Comparison of ENCODE assay signal across 8 mouse cellular contexts in genomic region chr5:67815572-67816325, GRCm38 (mm10). TPM values are rescaled to one million over a fixed set of nuclear protein-coding genes. Genes with fewer than 3 reads are reported as not detected.
DNase-seq lines count a peak whose midpoint lies in the region; ATAC-seq and TF ChIP-seq lines count a peak whose summit lies in the region.

No protein-coding gene starts in this region.

- H3K27me3 ChIP-seq in hindbrain, embryonic 11.5 days (ENCODE audit: control insufficient read depth, insufficient read depth, low read length): no peaks in the 10 kb centered on the region
- no peaks in the 10 kb centered on the region for H3K27me3 ChIP-seq in hindbrain, postnatal 0 days (ENCODE audit: insufficient read depth, low read length)
- no peaks in the 10 kb centered on the region for H3K27me3 ChIP-seq in MEL (ENCODE audit: control insufficient read depth in 1 of 2, insufficient read depth in 2 of 2, low read length in 2 of 2)
- H3K27me3 ChIP-seq in spleen, adult 2 months (ENCODE audit: control insufficient read depth, insufficient read depth, low read length): no peaks in the 10 kb centered on the region

- no peak for TF ChIP-seq RAD21 in MEL (IDR thresholded peaks at IDR 0.05; ENCODE audit: low read depth, low read length)

- TF ChIP-seq CTCF in hindbrain, postnatal 0 days (IDR thresholded peaks at IDR 0.05; ENCODE audit: low read depth): no peak
- no peak for TF ChIP-seq CTCF in MEL (IDR thresholded peaks at IDR 0.05 in 2 of 3, conservative IDR thresholded peaks at IDR 0.05 in 1 of 3; ENCODE audit: control insufficient read depth in 1 of 3, insufficient read depth in 1 of 3, low read depth in 2 of 3, low read length in 3 of 3, poor library complexity in 1 of 3, severe bottlenecking in 1 of 3)
- no peak for TF ChIP-seq CTCF in spleen, adult 2 months (IDR thresholded peaks at IDR 0.05; ENCODE audit: extremely low read depth, insufficient read depth, insufficient read length, insufficient replicate concordance)

- no peak overlapping the region for H3K9ac ChIP-seq in hindbrain, embryonic 11.5 days (ENCODE audit: low read depth, low read length)
- no peak overlapping the region for H3K9ac ChIP-seq in hindbrain, postnatal 0 days (replicated peaks; ENCODE audit: low read length)
- peak overlapping the region; percentile 82 for H3K9ac ChIP-seq in MEL (ENCODE audit: control insufficient read depth, low read depth, low read length, poor library complexity, severe bottlenecking)

- H3K9me3 ChIP-seq in hindbrain, embryonic 11.5 days (ENCODE audit: control insufficient read depth, low read length): no peaks in the 10 kb centered on the region
- no peaks in the 10 kb centered on the region for H3K9me3 ChIP-seq in hindbrain, postnatal 0 days (ENCODE audit: low read length)
- H3K9me3 ChIP-seq in MEL (replicated peaks; ENCODE audit: insufficient read depth, low read length): no peaks in the 10 kb centered on the region

- H3K27ac ChIP-seq in hindbrain, embryonic 11.5 days (ENCODE audit: low read depth, low read length): no peak overlapping the region
- no peak overlapping the region for H3K27ac ChIP-seq in hindbrain, postnatal 0 days
- H3K27ac ChIP-seq in MEL (ENCODE audit: control insufficient read depth, low read depth, low read length): peak overlapping the region; percentile 99
- peak overlapping the region; percentile 26; the same call in 1 of the 2 replicates for H3K27ac ChIP-seq in spleen, adult 2 months (ENCODE audit: insufficient read depth, low read length)

- H3K36me3 ChIP-seq in hindbrain, embryonic 11.5 days (ENCODE audit: control insufficient read depth, insufficient read depth, low read length): no peaks in the 10 kb centered on the region
- H3K36me3 ChIP-seq in hindbrain, postnatal 0 days (ENCODE audit: insufficient read depth, low read length): no peaks in the 10 kb centered on the region
- peaks cover 8 to 31% of the 10 kb centered on the region in 2 experiments for H3K36me3 ChIP-seq in MEL (ENCODE audit: control insufficient read depth in 1 of 2, insufficient read depth in 2 of 2, low read length in 2 of 2)
- H3K36me3 ChIP-seq in spleen, adult 2 months (ENCODE audit: control insufficient read depth, insufficient read depth, low read length): peaks cover 7% of the 10 kb centered on the region

- peak; percentile 48 to 75; a peak in 3 of 4 replicates for TF ChIP-seq EP300 in MEL (IDR thresholded peaks at IDR 0.05; ENCODE audit: low read depth in 1 of 2, low read length in 2 of 2)

- H3K4me2 ChIP-seq in hindbrain, embryonic 11.5 days (replicated peaks; ENCODE audit: low read depth, low read length): no peak overlapping the region
- H3K4me2 ChIP-seq in hindbrain, postnatal 0 days (ENCODE audit: low read depth, low read length): no peak overlapping the region

- peaks cover 4% of the 10 kb centered on the region for H3K79me2 ChIP-seq in MEL (ENCODE audit: control insufficient read depth, insufficient read depth, low read length, poor library complexity)

- H3K4me1 ChIP-seq in hindbrain, embryonic 11.5 days (replicated peaks; ENCODE audit: control insufficient read depth, insufficient read depth, low read length): no peaks in the 10 kb centered on the region
- H3K4me1 ChIP-seq in hindbrain, postnatal 0 days (ENCODE audit: insufficient read depth, low read length): 0 out of 2 replicates have a peak, but pooled peaks cover 6% of the 10 kb centered on the region
- peaks cover 4 to 10% of the 10 kb centered on the region in 2 experiments; a peak in 3 of 4 replicates for H3K4me1 ChIP-seq in MEL (ENCODE audit: control insufficient read depth in 1 of 2, insufficient read depth in 2 of 2, low read length in 2 of 2)
- peaks cover under 1% of the 10 kb centered on the region; the same call in 1 of the 2 replicates for H3K4me1 ChIP-seq in spleen, adult 2 months (ENCODE audit: control insufficient read depth, insufficient read depth, insufficient read length)

- H3K4me3 ChIP-seq in hindbrain, embryonic 11.5 days (ENCODE audit: low read depth, low read length): no peak overlapping the region
- no peak overlapping the region for H3K4me3 ChIP-seq in hindbrain, postnatal 0 days (ENCODE audit: low read length)
- peak overlapping the region; percentile 61 to 64 for H3K4me3 ChIP-seq in MEL (ENCODE audit: control insufficient read depth in 1 of 2, insufficient read depth in 1 of 2, low read depth in 2 of 2, low read length in 2 of 2)
- peak overlapping the region; percentile 11; the same call in 1 of the 2 replicates for H3K4me3 ChIP-seq in spleen, adult 2 months (ENCODE audit: extremely low read depth, insufficient read depth, insufficient read length)

- DNase-seq in hindbrain, embryonic 11.5 days (ENCODE audit: low spot score): no peak
- no peak for DNase-seq in hindbrain, postnatal 0 days (ENCODE audit: low spot score)
- DNase-seq in MEL (ENCODE audit: low read depth, low spot score) (peak; percentile 88), liver (peak; percentile 84)
- peak; percentile 24 for DNase-seq in embryo, embryonic 10 days (ENCODE audit: low spot score)
- no peak for DNase-seq in spleen, adult 2 months (ENCODE audit: low read depth in 1 of 2, low spot score in 2 of 2)
- DNase-seq in adrenal gland, adult 18-20 months (ENCODE audit: low spot score in 2 of 2): no peak
- no peak for DNase-seq in adrenal gland, postnatal 14 days

- peak; percentile 56; the same call in 1 of the 2 replicates for ATAC-seq in hindbrain, embryonic 11.5 days (ENCODE audit: low FRiP score)
- ATAC-seq in hindbrain, postnatal 0 days: no peak

- TF ChIP-seq POLR2A in MEL (IDR thresholded peaks at IDR 0.05; ENCODE audit: control insufficient read depth in 1 of 2, insufficient read depth in 1 of 2, low read depth in 1 of 2, low read length in 2 of 2, poor library complexity in 1 of 2): peak in 1 of 2 experiments; percentile 60; a peak in 2 of 4 replicates
- no peak for TF ChIP-seq POLR2A in spleen, adult 2 months (IDR thresholded peaks at IDR 0.05; ENCODE audit: low read depth, low read length)

- 63% methylated on average over 16 of the region's 16 CpGs for WGBS in hindbrain, embryonic 11.5 days
- WGBS in hindbrain, postnatal 0 days: 62% methylated on average over 16 of the region's 16 CpGs
- 71% methylated on average over 16 of the region's 16 CpGs for WGBS in spleen, adult 2 months

TF ChIP-seq in MEL, 35 proteins besides CTCF, POLR2A, EP300 and RAD21 (continues in another document):
- TF ChIP-seq GATA1 (IDR thresholded peaks at IDR 0.05; ENCODE audit: low read depth, low read length) (peak; percentile 83), CHD2 (IDR thresholded peaks at IDR 0.05; ENCODE audit: low read length) (no peak), BHLHE40 (IDR thresholded peaks at IDR 0.05; ENCODE audit: borderline replicate concordance, low read depth, low read length) (no peak), SMC3 (IDR thresholded peaks at IDR 0.05; ENCODE audit: low read depth, low read length) (no peak), CHD1 (IDR thresholded peaks at IDR 0.05; ENCODE audit: low read depth, low read length) (no peak), MAFK (IDR thresholded peaks at IDR 0.05; ENCODE audit: borderline replicate concordance, low read depth, low read length) (peak; percentile 25; the same call in 1 of the 2 replicates), TAL1 (IDR thresholded peaks at IDR 0.05; ENCODE audit: low read length) (peak; percentile 57), POLR2AphosphoS2 (IDR thresholded peaks at IDR 0.05; ENCODE audit: low read length) (peak; percentile 44; the same call in 1 of the 2 replicates), MAX (IDR thresholded peaks at IDR 0.05; ENCODE audit: low read length) (peak; percentile 53; the same call in 1 of the 2 replicates), ELF1 (IDR thresholded peaks at IDR 0.05; ENCODE audit: low read depth, low read length) (0 out of 2 replicates have a peak, but pooled peaks have one; percentile 16), ZMIZ1 (IDR thresholded peaks at IDR 0.05; ENCODE audit: low read depth, low read length) (peak; percentile 70), TCF12 (IDR thresholded peaks at IDR 0.05; ENCODE audit: low read depth, low read length) (peak; percentile 73), ZC3H11A (IDR thresholded peaks at IDR 0.05; ENCODE audit: low read depth, low read length) (no peak), SIN3A (IDR thresholded peaks at IDR 0.05; ENCODE audit: low read length) (peak; percentile 66), USF2 (IDR thresholded peaks at IDR 0.05; ENCODE audit: borderline replicate concordance in 1 of 2, insufficient read depth in 1 of 2, low read depth in 1 of 2, low read length in 2 of 2) (no peak), MXI1 (IDR thresholded peaks at IDR 0.05; ENCODE audit: low read depth, low read length) (peak; percentile 75), USF1 (IDR thresholded peaks at IDR 0.05; ENCODE audit: low read depth, low read length) (no peak), ZKSCAN1 (IDR thresholded peaks at IDR 0.05; ENCODE audit: low read depth, low read length) (no peak), E2F4 (IDR thresholded peaks at IDR 0.05; ENCODE audit: borderline replicate concordance, low read depth, low read length) (peak; percentile 43; the same call in 1 of the 2 replicates), MEF2A (IDR thresholded peaks at IDR 0.05; ENCODE audit: extremely low read depth, insufficient replicate concordance, low read depth, low read length, poor library complexity, severe bottlenecking) (no peak), NELFE (IDR thresholded peaks at IDR 0.05; ENCODE audit: low read depth, low read length) (peak; percentile 73), MAZ (IDR thresholded peaks at IDR 0.05; ENCODE audit: low read depth, low read length) (peak; percentile 58; the same call in 1 of the 2 replicates), HCFC1 (IDR thresholded peaks at IDR 0.05; ENCODE audit: low read depth, low read length) (peak; percentile 26; the same call in 1 of the 2 replicates), ETS1 (IDR thresholded peaks at IDR 0.05; ENCODE audit: low read depth, low read length) (peak; percentile 77; the same call in 1 of the 2 replicates), ZNF384 (IDR thresholded peaks at IDR 0.05; ENCODE audit: low read depth, low read length) (no peak), TBP (IDR thresholded peaks at IDR 0.05; ENCODE audit: low read depth, low read length) (peak; percentile 72)

RNA-seq across cellular contexts. Expression of gene Atp8a1, which starts 31.5 kb away (rescaled TPM):
- polyA plus RNA-seq in hindbrain, embryonic 11.5 days (2014; fragmentation: Nextera tagmentation; extraction: Ambion mirVana): 23.6 and 24.8 TPM in 2 replicates
- 78.2 and 125 TPM in 2 replicates for total RNA-seq in hindbrain, postnatal 0 days (2014; rRNA removed)
- polyA plus RNA-seq in hindbrain, postnatal 0 days (2015; fragmentation: Nextera tagmentation; extraction: Ambion mirVana): 37.8 and 41.1 TPM in 2 replicates
- 22.1 and 27.0 TPM in 2 replicates for total RNA-seq in MEL (2012; rRNA removed)
- 10 to 100 TPM in 1 of 2 experiments, not detected in 1; 18.2 TPM for polyA plus RNA-seq in MEL (2012; ENCODE audit: insufficient read depth in 1 of 2, insufficient read length in 2 of 2, low read depth in 1 of 2, low replicate concordance in 2 of 2, missing spikeins in 1 of 2)
- 24.6 and 38.1 TPM in 2 replicates for polyA plus RNA-seq in spleen, adult 2 months (2012; rRNA removed)
- total RNA-seq in adrenal gland, adult 18-20 months (2021): 10 to 100 TPM; 16.6 to 36.1 TPM
- 20.6 and 25.9 TPM in 2 replicates for total RNA-seq in adrenal gland, postnatal 14 days (2021)

Comparison
In these comparisons a context has a peak if more than half of its experiments do, and no peak if none do; other contexts are left out.
1. DNase-seq: peak in MEL (single experiment), embryo, embryonic 10 days (single experiment) and liver (single experiment); none in hindbrain, embryonic 11.5 days (single experiment), hindbrain, postnatal 0 days (single experiment), spleen, adult 2 months (0 of 2), adrenal gland, adult 18-20 months (0 of 2) and adrenal gland, postnatal 14 days (single experiment).
2. H3K27ac ChIP-seq: peak in MEL (single experiment) and spleen, adult 2 months (single experiment); none in hindbrain, embryonic 11.5 days (single experiment) and hindbrain, postnatal 0 days (single experiment).
3. H3K4me3 ChIP-seq: peak in MEL (2 of 2) and spleen, adult 2 months (single experiment); none in hindbrain, embryonic 11.5 days (single experiment) and hindbrain, postnatal 0 days (single experiment).